Mouse (Mus musculus) stomach, embryonic 16.5 days (tissue): Measurements from ENCODE around the gene Parp9. TPM values are rescaled to one million over a fixed set of nuclear protein-coding genes. Genes with fewer than 3 reads are reported as not detected.
A peak's percentile ranks its signal among the peaks of the same experiment; 100 is the strongest.
"Not testable (repeated sequence)": the region's sequence is repeated elsewhere in the genome, so short reads cannot be mapped to it uniquely, and the experiment has no call there.

ENCODE experiments used
- ATAC-seq: fragments of 200-750 bp; cut with Nextera tagmentation; 2 replicates; pipeline ENCODE4 v1.8.0; 2017; ENCODE audit warnings: moderate number of reproducible peaks, moderate TSS enrichment; ENCODE audit not compliant: insufficient read depth, low FRiP score
- H3K27ac ChIP-seq: fragments of 300-500 bp; sonication (generic); 2 replicates; pipeline ENCODE4 v1.5.1; 2014; ENCODE audit warnings: low read length
- H3K27me3 ChIP-seq: fragments of 300-500 bp; sonication (generic); 2 replicates; pipeline ENCODE4 v1.6.1; 2014; ENCODE audit warnings: low read length, control low read depth, mixed read lengths; ENCODE audit not compliant: control insufficient read depth, insufficient read depth
- H3K36me3 ChIP-seq: fragments of 300-500 bp; sonication (generic); 2 replicates; pipeline ENCODE4 v1.6.1; 2014; ENCODE audit warnings: low read length; ENCODE audit not compliant: control insufficient read depth, insufficient read depth
- H3K4me1 ChIP-seq: fragments of 300-500 bp; sonication (generic); 2 replicates; pipeline ENCODE4 v1.6.1; 2014; ENCODE audit warnings: low read length, control low read depth, mixed read lengths; ENCODE audit not compliant: control insufficient read depth, insufficient read depth
- H3K4me2 ChIP-seq: fragments of 300-500 bp; sonication (generic); 2 replicates; pipeline ENCODE4 v1.6.1; 2014; ENCODE audit warnings: low read depth, low read length, mixed read lengths
- H3K4me3 ChIP-seq: fragments of 300-500 bp; sonication (generic); replicated peaks from 2 replicates; pipeline ENCODE4 v1.5.1; 2014; ENCODE audit warnings: mild to moderate bottlenecking, low read length
- H3K9ac ChIP-seq: fragments of 300-500 bp; sonication (generic); 2 replicates; pipeline ENCODE4 v1.6.1; 2014; ENCODE audit warnings: low read length
- H3K9me3 ChIP-seq: fragments of 300-500 bp; sonication (generic); replicated peaks from 2 replicates; pipeline ENCODE4 v1.6.1; 2016; ENCODE audit warnings: low read length, control low read depth; ENCODE audit not compliant: control insufficient read depth
- WGBS: fragments of 180-500 bp; shearing (Covaris S2); extraction: QIAGEN DNeasy Blood & Tissue Kit; methylation state at CpG from one replicate; pipeline ENCODE4 v1.1.7; 2014; 5-methylcytosine and 5-hydroxymethylcytosine counted together
- polyA plus RNA-seq: library from polyadenylated mRNA; unstranded; fragments of >200 nt; fragmentation: Nextera tagmentation; extraction: Ambion mirVana; gene quantifications from 2 replicates; pipeline ENCODE4 v1.2.1, GENCODE M21; 2015

Parp9 gene
- polyA plus RNA-seq, 1 experiment from 2014 or later = 10.9 TPM

DNA sequence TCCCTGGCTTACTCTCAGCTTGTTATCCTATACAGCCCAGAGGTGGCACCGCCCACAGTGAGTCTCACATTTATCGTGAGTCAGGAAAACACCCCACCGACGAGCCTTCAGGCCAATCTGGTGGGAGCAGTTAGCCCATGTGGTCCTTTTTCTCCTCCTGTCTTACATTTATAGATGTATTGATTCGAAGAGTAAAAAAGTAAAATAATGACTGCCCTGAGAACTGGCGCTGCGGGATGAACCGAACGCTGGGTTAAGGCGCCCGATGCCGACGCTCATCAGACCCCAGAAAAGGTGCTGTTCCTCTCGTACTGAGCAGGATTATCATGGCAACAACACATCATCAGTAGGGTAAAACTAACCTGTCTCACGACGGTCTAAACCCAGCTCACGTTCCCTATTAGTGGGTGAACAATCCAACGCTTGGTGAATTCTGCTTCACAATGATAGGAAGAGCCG lies 43.1 kb downstream of the Parp9 start:
- H3K9ac ChIP-seq = no peak overlapping the region
- no peak overlapping the region for H3K4me2 ChIP-seq
- peak; percentile 91 for ATAC-seq
- no peaks in the 10 kb centered on the region for H3K27me3 ChIP-seq
- no peak overlapping the region for H3K4me3 ChIP-seq
- H3K27ac ChIP-seq = no peak overlapping the region
- peaks cover 9% of the 10 kb centered on the region for H3K4me1 ChIP-seq
- WGBS = 40% methylated on average over 19 of the region's 19 CpGs
- no peaks in the 10 kb centered on the region for H3K9me3 ChIP-seq
- H3K36me3 ChIP-seq = no peaks in the 10 kb centered on the region

DNA sequence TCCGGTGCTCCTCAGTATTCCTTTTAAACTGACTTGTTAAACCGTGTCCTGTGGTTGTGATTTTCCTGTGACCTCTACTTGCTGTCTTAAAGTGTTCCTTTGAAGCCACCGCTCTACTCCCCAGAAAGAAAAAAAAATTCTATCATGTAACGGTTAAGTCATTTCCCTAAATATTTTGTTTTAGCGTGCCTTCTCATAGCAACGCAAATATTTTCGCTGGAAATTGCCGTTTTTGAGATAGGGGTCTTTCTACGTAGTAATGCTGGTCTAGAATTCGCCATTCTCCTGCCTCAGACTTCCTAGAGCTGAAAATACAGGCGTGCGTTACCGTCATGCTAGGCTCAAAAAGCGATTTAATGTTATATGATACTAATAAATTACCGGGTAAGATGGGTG lies 44.2 kb downstream of the Parp9 start:
- Histone ChIP-seq H3K27ac (0 out of 2 replicates have a peak overlapping the region, but pooled peaks have one; percentile 99), H3K4me2 (peak overlapping the region; percentile 87), H3K9me3 (no peaks in the 10 kb centered on the region), H3K4me1 (peaks cover 9% of the 10 kb centered on the region), H3K4me3 (peak overlapping the region; percentile 87), H3K9ac (peak overlapping the region; percentile 93), H3K36me3 (no peaks in the 10 kb centered on the region), H3K27me3 (no peaks in the 10 kb centered on the region)
- 3% methylated on average over 15 of the region's 15 CpGs for WGBS
- no peak for ATAC-seq

DNA sequence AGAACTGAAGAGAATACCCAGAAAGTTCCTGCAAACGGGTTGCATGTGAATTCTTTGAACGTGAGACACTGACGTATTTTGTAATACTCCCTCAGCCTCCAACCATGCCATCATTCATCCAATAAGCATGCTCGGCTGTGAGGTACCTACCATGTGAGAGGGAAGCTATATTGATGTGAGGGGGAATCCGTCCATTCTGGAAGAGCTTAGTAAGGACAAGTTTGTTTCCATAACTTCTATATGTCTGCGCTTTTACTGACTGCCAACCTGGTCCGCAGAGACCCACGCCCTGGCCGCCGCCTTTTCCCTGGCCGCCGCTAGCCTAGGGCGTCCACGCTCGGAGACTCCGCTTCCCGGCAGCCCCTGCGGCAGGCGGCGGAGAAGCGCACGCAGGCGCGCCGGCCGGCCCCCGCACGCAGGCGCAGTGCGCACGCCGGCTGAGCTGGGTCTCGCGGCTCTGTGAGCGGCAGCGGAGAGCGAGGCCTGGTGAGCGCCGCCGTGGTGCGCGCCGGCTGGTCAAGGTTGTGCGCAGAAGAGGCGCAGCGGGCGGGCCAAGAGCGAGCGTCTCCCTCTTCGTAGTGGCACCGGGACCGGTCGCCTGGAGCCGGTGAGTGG lies 44.7 kb downstream of the Parp9 start:
- Histone ChIP-seq H3K27ac (peak overlapping the region; percentile 99), H3K9me3 (no peaks in the 10 kb centered on the region), H3K9ac (peak overlapping the region; percentile 93), H3K4me3 (peak overlapping the region; percentile 87), H3K27me3 (no peaks in the 10 kb centered on the region), H3K4me1 (peaks cover 9% of the 10 kb centered on the region), H3K36me3 (no peaks in the 10 kb centered on the region), H3K4me2 (peak overlapping the region; percentile 87)
- ATAC-seq = peak; percentile 94
- WGBS = under 1% methylated on average over 54 of the region's 54 CpGs

- Histone ChIP-seq H3K27me3 (no peaks in the 10 kb centered on the region), H3K4me3 (peak overlapping the region; percentile 87), H3K9me3 (no peaks in the 10 kb centered on the region), H3K9ac (peak overlapping the region; percentile 93), H3K27ac (peak overlapping the region; percentile 99), H3K36me3 (no peaks in the 10 kb centered on the region), H3K4me2 (peak overlapping the region; percentile 87), H3K4me1 (peaks cover 9% of the 10 kb centered on the region)
- under 1% methylated on average over 56 of the region's 86 CpGs for WGBS
- ATAC-seq = peak; percentile 63
These were observed 45.3 kb downstream of the Parp9 start for GRCm38 (mm10) chr16:35983517-35984101.

- Histone ChIP-seq H3K4me1 (peaks cover 9% of the 10 kb centered on the region), H3K27me3 (no peaks in the 10 kb centered on the region), H3K9ac (peak overlapping the region; percentile 30; the same call in 1 of the 2 replicates), H3K9me3 (no peaks in the 10 kb centered on the region), H3K36me3 (no peaks in the 10 kb centered on the region), H3K4me3 (peak overlapping the region; percentile 87), H3K4me2 (peak overlapping the region; percentile 87), H3K27ac (no peak overlapping the region)
- 48% methylated on average over 3 of the region's 3 CpGs for WGBS
- ATAC-seq = no peak
These were observed 46.2 kb downstream of the Parp9 start for GRCm38 (mm10) chr16:35984471-35984870.

DNA sequence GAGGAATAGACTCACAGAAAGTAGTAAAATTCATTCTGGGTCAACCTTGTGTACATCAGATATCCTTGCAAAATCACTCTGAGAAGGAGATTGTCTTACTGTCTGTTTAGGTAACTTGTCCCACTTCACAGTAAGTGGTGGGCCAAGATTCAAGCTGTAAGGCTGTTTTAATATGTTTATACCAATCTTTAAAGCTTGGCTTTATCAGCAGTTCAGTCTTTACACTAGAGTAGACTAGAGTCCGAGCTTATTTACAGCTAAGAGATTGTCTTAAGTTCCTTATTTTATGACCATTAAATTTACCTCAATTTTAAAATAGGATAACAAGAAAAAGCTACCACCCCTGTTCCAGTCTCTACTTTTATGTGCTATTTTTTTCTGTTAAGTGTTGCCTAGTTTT lies 49.7 kb downstream of the Parp9 start:
- Histone ChIP-seq H3K4me2 (no peak overlapping the region), H3K27ac (no peak overlapping the region), H3K4me3 (no peak overlapping the region), H3K36me3 (no peaks in the 10 kb centered on the region), H3K9me3 (no peaks in the 10 kb centered on the region), H3K9ac (no peak overlapping the region), H3K27me3 (no peaks in the 10 kb centered on the region), H3K4me1 (peaks cover 9% of the 10 kb centered on the region)
- ATAC-seq = no peak
- WGBS = 46% methylated on average over 1 of the region's 1 CpGs

DNA sequence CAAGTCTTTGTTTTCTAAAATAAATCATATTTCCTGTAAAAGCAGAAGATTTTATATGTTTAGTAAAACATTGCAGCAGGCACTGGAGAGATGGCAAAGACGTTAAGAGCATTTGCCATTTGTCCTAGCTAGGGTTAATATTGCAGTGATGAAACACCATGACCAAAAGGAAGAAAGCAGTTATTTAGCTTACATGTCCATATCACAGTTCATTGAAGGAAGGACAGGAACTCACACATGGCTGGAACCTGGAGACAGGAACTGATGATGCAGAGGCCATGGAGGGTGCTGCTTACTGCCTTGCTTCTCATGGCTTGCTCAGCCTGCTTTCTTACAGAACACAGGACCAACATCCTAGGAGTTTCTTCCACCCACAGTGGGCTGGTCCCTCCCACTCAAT lies 54.1 kb downstream of the Parp9 start:
- no peak overlapping the region for H3K4me3 ChIP-seq
- H3K9ac ChIP-seq = no peak overlapping the region
- WGBS = 59% methylated on average over 1 of the region's 1 CpGs
- no peak overlapping the region for H3K27ac ChIP-seq
- H3K4me1 ChIP-seq = no peaks in the 10 kb centered on the region
- no peaks in the 10 kb centered on the region for H3K27me3 ChIP-seq
- H3K4me2 ChIP-seq = no peak overlapping the region
- no peak for ATAC-seq
- H3K9me3 ChIP-seq = no peaks in the 10 kb centered on the region
- H3K36me3 ChIP-seq = no peaks in the 10 kb centered on the region

DNA sequence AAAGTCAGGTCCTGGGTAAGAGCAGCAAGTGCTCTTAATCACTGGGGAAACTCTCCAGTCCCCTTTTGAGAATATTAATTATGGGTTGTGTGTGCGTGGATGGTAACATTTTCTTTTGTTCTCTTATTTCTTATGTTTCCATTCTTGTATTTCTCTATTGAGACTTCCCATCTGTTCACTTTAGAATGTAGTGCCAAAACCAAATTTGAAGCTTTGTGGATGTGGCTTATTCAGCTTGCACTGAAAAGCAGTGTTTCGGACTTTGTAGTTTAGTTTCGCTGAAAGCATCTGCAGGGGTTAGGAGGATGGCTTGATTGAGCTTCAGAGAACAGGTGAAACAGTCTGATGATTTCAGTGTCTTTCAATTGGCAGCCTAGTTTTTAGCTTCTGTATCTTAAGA lies 55.0 kb downstream of the Parp9 start:
- WGBS = 71% methylated on average over 3 of the region's 3 CpGs
- Histone ChIP-seq H3K9me3 (no peaks in the 10 kb centered on the region), H3K4me3 (no peak overlapping the region), H3K36me3 (no peaks in the 10 kb centered on the region), H3K4me2 (no peak overlapping the region), H3K9ac (no peak overlapping the region), H3K27me3 (no peaks in the 10 kb centered on the region), H3K27ac (no peak overlapping the region), H3K4me1 (no peaks in the 10 kb centered on the region)
- ATAC-seq = no peak

- not testable (repeated sequence) for H3K27ac ChIP-seq, H3K27me3 ChIP-seq
These were observed 60.6 kb downstream of the Parp9 start for GRCm38 (mm10) chr16:35998852-35999251.

More at GRCm38 (mm10) chr16:35998852-35999251, 60.6 kb downstream of the Parp9 start:
- not testable (repeated sequence) for H3K4me1 ChIP-seq, ATAC-seq, H3K9ac ChIP-seq, H3K4me3 ChIP-seq, H3K9me3 ChIP-seq, H3K36me3 ChIP-seq, H3K4me2 ChIP-seq
- 92% methylated on average over 4 of the region's 4 CpGs for WGBS
